ENCODE assay signal across 29 mouse cellular contexts in genomic region chr10:20670541-20670940, GRCm38 (mm10). TPM values are rescaled to one million over a fixed set of nuclear protein-coding genes. Genes with fewer than 3 reads are reported as not detected.
DNase-seq lines count a peak whose midpoint lies in the region; ATAC-seq and TF ChIP-seq lines count a peak whose summit lies in the region.
"Had no signal": no experiment of that assay in that cellular context is flagged by ENCODE, and none has a peak within 500 bp of the region (broad histone marks: within the 10 kb centered on the region; RNA-seq: fewer than 3 reads in every experiment).

No protein-coding gene starts in this region.

- H3K4me3 ChIP-seq in heart, adult 2 months: no peak overlapping the region
- no peak overlapping the region for H3K4me3 ChIP-seq in liver, postnatal 0 days (ENCODE audit: low read depth, low read length)
- H3K4me3 ChIP-seq in E14TG2a.4 (replicated peaks; ENCODE audit: low read length): no peak overlapping the region
- H3K4me3 ChIP-seq: embryonic facial prominence, embryonic 12.5 days; forebrain, embryonic 15.5 days; heart, embryonic 13.5 days; liver, embryonic 13.5 days; stomach, embryonic 15.5 days had no signal

- intact Hi-C loops in heart, adult 2 months (cut with DNase I): no loop called here
- intact Hi-C loops in heart, postnatal 36 days (cut with DNase I): loop anchor here (10.0 kb wide), 1 partner anchor 244 kb away; no protein-coding TSS in a partner anchor

- WGBS in heart, adult 2 months: 89% methylated on average over 8 of the region's 8 CpGs
- WGBS in liver, postnatal 0 days (ENCODE audit: insufficient replicate concordance): 84% methylated on average over 8 of the region's 8 CpGs

- TF ChIP-seq CTCF in heart, adult 2 months (IDR thresholded peaks at IDR 0.05): peak; percentile 7; the same call in 1 of the 2 replicates
- TF ChIP-seq CTCF in liver, postnatal 0 days (IDR thresholded peaks at IDR 0.05; ENCODE audit: low read depth): 0 out of 2 replicates have a peak, but pooled peaks have one; percentile 5
- peak; percentile 33 for TF ChIP-seq CTCF in E14TG2a.4 (conservative IDR thresholded peaks at IDR 0.05; ENCODE audit: low read length)

- no peaks in the 10 kb centered on the region for H3K79me2 ChIP-seq in heart, adult 2 months (replicated peaks; ENCODE audit: control insufficient read depth, insufficient read depth, low read length)

- H3K9ac ChIP-seq in heart, adult 2 months (ENCODE audit: low read depth, low read length): no peak overlapping the region
- no peak overlapping the region for H3K9ac ChIP-seq in liver, postnatal 0 days (replicated peaks)
- H3K9ac ChIP-seq: embryonic facial prominence, embryonic 12.5 days; forebrain, embryonic 15.5 days; heart, embryonic 13.5 days; liver, embryonic 13.5 days; stomach, embryonic 15.5 days had no signal

- H3K4me1 ChIP-seq in heart, adult 2 months (ENCODE audit: control insufficient read depth, insufficient read depth, low read length): peaks cover 3% of the 10 kb centered on the region
- no peaks in the 10 kb centered on the region; the same call in 1 of the 2 replicates for H3K4me1 ChIP-seq in liver, postnatal 0 days (ENCODE audit: insufficient read depth)
- H3K4me1 ChIP-seq in E14TG2a.4 (replicated peaks; ENCODE audit: low read depth, low read length): no peaks in the 10 kb centered on the region
- H3K4me1 ChIP-seq: forebrain, embryonic 15.5 days; liver, embryonic 13.5 days had no signal

- peaks cover 2% of the 10 kb centered on the region; the same call in 1 of the 2 replicates for H3K36me3 ChIP-seq in heart, adult 2 months (ENCODE audit: control insufficient read depth, insufficient read depth, low read length)
- H3K36me3 ChIP-seq in liver, postnatal 0 days (replicated peaks; ENCODE audit: insufficient read depth, low read length): no peaks in the 10 kb centered on the region
- no peaks in the 10 kb centered on the region for H3K36me3 ChIP-seq in E14TG2a.4 (ENCODE audit: insufficient read depth, low read length)
- H3K36me3 ChIP-seq: embryonic facial prominence, embryonic 12.5 days; forebrain, embryonic 15.5 days; heart, embryonic 13.5 days; liver, embryonic 13.5 days; stomach, embryonic 15.5 days had no signal

- no peak for TF ChIP-seq EP300 in heart, adult 2 months (IDR thresholded peaks at IDR 0.05; ENCODE audit: insufficient read depth, low read depth, low read length)
- no peak for TF ChIP-seq EP300 in liver, postnatal 0 days (IDR thresholded peaks at IDR 0.05; ENCODE audit: low read depth)

- H3K27me3 ChIP-seq in heart, adult 2 months (ENCODE audit: control insufficient read depth, insufficient read depth, low read length): no peaks in the 10 kb centered on the region
- no peaks in the 10 kb centered on the region for H3K27me3 ChIP-seq in liver, postnatal 0 days (ENCODE audit: insufficient read depth, low read length)
- no peaks in the 10 kb centered on the region for H3K27me3 ChIP-seq in E14TG2a.4 (ENCODE audit: insufficient read depth, low read length)
- H3K27me3 ChIP-seq: embryonic facial prominence, embryonic 12.5 days; forebrain, embryonic 15.5 days; heart, embryonic 13.5 days; liver, embryonic 13.5 days; stomach, embryonic 15.5 days had no signal

- no peak for TF ChIP-seq POLR2A in heart, adult 2 months (IDR thresholded peaks at IDR 0.05; ENCODE audit: insufficient read depth, low read depth, low read length)

- DNase-seq in heart, adult 2 months: no peak
- DNase-seq in heart, postnatal 36 days: no peak
- DNase-seq in liver, postnatal 0 days: no peak
- no peak for DNase-seq in liver
- DNase-seq in ZHBTc4 (ENCODE audit: low read depth, low spot score): peak; percentile 29
- no peak for DNase-seq in adrenal gland, postnatal 14 days
- DNase-seq: adrenal gland, adult 8-10 months; cerebellum, adult 11-12 months; cerebellum, adult 9-11 months; embryo, embryonic 11 days; gastrocnemius, postnatal 25 days; heart, adult 18-20 months; heart, postnatal 10 days; kidney, adult 8-10 months; kidney, postnatal 4 days; liver, embryonic 13.5 days; midbrain, embryonic 14.5 days; right cerebral cortex, postnatal 25 days; thymus, adult 18-20 months; thymus, postnatal 25 days had no signal

- H3K9me3 ChIP-seq in liver, postnatal 0 days (ENCODE audit: low read length): no peaks in the 10 kb centered on the region
- H3K9me3 ChIP-seq in E14TG2a.4 (ENCODE audit: low read length): no peaks in the 10 kb centered on the region
- H3K9me3 ChIP-seq: embryonic facial prominence, embryonic 12.5 days; forebrain, embryonic 15.5 days; heart, embryonic 13.5 days; liver, embryonic 13.5 days; stomach, embryonic 15.5 days had no signal

- no peak for ATAC-seq in liver, postnatal 0 days
- ATAC-seq: forebrain, embryonic 15.5 days; hindbrain, embryonic 16.5 days had no signal

- no peak overlapping the region for H3K27ac ChIP-seq in heart, adult 2 months
- H3K27ac ChIP-seq in liver, postnatal 0 days (ENCODE audit: low read depth): no peak overlapping the region
- H3K27ac ChIP-seq: embryonic facial prominence, embryonic 12.5 days; forebrain, embryonic 15.5 days; heart, embryonic 13.5 days; kidney, postnatal 0 days; liver, embryonic 13.5 days; macrophage; stomach, embryonic 15.5 days had no signal

- H3K4me2 ChIP-seq in liver, postnatal 0 days (ENCODE audit: low read depth, low read length): no peak overlapping the region
- H3K4me2 ChIP-seq: embryonic facial prominence, embryonic 12.5 days; forebrain, embryonic 15.5 days; heart, embryonic 13.5 days; liver, embryonic 13.5 days; stomach, embryonic 15.5 days had no signal

RNA-seq across cellular contexts. Expression of gene Pde7b, which starts 54.3 kb away (rescaled TPM):
- total RNA-seq in heart, adult 2 months (2021): 10 to 100 TPM; 53.1 to 57.0 TPM
- polyA plus RNA-seq in heart, adult 2 months (2012; rRNA removed): 11.7 and 23.0 TPM in 2 replicates
- total RNA-seq in heart, postnatal 36 days (2021): 10 to 100 TPM; 63.0 to 63.9 TPM
- 0.60 and 0.66 TPM in 2 replicates for polyA plus RNA-seq in liver, postnatal 0 days (2015; fragmentation: Nextera tagmentation; extraction: Ambion mirVana)
- total RNA-seq in adrenal gland, postnatal 14 days (2021): 17.4 and 19.0 TPM in 2 replicates
- total RNA-seq: megakaryocyte-erythroid progenitor cell, adult 5-6 weeks had no signal
